Mouse (Mus musculus) adipocyte (in vitro differentiated cells): ENCODE results near the gene Ptger4.

Experiments
- DNase-seq: peaks from one replicate; pipeline ENCODE4 v3.0.0-alpha.2; 2016; ENCODE audit warnings: low spot score

Gene Ptger4

GRCm38 (mm10) chr15:5243959-5244905 is at the start of gene Ptger4:
Gene Ptger4, minus strand, starts transcription at chr15:5244187.
- DNase-seq, result peak; percentile 72

- no peak for DNase-seq
Measured at GRCm38 (mm10) chr15:5288412-5288811, 44.4 kb upstream of the Ptger4 start.

DNA sequence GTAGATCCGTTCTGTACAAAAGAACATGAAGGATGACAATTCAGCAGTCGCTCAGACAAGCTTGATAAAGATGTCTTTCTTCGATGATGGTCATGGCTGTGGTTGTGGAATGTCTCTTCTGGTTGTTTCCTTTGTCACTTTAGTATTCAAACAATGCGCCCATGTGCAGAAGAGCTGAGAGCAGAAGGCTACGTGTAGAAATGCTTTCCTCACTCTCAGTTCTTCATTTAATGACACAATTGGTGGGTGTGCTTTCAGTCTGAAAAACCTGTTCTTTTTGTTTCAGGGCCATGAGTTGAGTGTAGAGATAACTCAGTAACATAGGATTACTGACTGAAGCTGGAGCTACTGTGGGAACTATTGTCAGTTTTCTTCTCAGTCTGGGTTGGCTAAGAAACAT is 43.1 kb upstream of the Ptger4 start:
- no peak for DNase-seq

DNA sequence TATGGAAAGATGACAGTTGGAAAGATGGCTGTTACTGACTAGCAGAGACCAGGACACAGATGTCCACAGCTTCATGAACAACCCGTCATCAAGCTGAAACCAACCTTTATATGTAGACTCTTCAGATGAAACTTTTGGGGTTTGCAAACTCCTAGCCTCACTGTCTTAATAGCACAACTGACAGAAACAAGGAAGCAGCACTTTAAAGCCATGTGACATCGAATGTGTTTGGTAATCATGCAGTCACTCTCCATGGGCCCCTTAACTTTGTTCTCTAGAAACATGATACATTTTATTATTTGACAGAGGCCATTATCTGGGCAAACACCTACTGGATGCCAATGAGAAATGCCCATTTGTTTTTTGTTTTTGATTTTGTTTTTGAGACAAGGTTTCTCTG is 37.3 kb upstream of the Ptger4 start:
- DNase-seq, result no peak

DNA sequence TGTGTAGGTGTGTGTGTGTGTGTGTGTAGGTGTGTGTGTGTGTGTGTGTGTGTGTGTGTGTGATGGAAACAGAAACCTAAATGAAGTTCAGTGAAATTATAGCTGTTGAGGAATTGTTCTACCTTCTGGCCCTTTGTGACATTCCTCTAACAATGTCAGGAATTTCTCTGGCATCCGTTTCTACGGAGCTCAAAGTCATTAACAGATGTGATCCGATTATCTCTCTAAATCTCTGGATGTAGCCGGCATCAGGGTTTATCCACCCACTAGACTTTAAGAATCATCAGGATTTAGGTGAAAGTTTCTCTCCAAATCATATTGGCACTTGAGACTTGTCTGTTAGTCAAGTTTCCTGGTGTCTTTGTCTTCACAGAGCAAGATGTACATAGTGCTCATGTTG is 35.8 kb upstream of the Ptger4 start:
- DNase-seq, result no peak

DNA sequence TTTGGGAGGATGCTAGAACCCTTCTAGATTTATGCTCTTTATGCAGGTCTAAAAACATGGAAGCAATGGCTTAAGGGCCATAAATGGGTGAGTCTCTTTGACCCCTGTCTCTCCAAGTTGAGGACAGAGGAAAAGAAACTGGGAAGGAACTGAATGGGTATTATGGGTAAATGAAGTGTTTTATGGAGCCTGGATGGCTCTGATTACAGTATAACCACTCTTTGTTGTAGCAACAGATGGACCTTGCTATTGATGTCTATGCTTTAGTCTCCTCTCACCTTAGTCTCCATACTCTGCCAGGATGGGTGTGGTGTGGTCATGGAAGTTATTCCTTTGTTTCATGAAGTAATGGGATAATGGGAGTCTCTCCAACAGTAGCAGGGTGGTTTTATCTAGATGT is 34.5 kb upstream of the Ptger4 start:
- DNase-seq, result no peak

DNA sequence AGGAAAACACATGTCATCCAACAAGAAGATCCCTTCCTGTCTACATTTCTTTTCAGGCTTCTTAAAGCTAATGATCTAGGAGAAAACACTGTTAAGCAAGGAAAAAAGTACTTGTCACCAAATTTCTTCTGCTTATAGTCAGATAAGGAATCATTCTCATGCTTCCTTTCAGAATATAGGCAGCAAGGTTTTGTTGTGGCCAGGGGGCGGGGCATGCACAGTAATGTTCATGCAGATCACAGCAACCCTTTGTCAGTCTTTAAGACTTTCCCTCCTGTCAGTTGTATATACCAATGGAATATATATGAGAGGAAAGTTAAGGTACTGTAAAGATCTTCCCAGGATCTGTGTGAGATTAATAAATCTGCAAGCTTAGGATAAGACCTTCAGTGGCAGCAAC is 30.0 kb upstream of the Ptger4 start:
- no peak for DNase-seq

DNA sequence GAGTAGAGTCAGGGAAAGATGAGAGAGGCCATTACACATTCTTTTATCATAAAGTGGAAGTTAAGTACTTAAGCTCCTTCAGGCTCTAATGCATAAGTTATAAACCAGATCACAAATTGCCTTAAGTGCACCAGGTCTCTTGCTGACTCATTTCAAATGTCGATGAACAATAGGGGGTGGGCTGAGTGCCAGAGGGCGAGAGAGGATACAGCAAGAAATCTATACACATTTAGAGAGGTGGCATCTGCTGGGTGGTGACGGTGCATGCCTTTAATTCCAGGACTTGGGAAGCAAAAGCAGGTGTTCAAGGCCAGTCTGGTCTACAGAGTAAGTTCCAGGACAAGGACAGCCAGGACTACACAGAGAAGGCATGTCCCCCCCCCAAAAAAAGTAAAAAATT is 22.1 kb upstream of the Ptger4 start:
- no peak for DNase-seq

DNA sequence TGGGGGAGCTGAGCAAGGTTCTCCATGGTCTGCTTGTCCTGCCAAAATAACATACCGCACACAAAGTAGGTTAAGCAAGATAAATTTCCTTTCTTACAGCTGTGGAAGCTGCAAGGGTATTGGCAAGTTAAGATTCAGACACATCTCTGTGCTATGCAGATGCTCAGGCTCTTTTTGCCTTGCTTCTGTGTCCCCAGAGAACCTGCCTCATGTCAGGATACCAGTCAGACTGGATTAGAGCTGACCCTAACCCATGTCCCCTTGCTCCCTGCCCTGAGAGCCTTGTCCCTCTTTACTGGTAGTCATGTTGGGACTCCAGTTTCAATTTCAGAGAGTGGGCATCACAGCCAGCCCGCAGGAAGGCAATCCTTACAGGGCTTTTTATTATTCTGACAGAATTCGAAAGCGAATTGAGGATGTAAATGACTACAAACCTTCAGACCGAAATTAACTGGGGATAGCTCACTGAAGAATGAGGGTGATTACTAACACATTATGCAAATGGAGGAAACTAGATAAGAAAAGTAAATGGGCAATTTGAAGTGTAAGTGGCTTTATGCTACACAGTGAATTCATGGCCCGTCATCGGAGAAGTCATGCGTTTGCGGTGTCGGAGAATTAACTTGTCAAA is 19.0 kb upstream of the Ptger4 start:
- no peak for DNase-seq

DNA sequence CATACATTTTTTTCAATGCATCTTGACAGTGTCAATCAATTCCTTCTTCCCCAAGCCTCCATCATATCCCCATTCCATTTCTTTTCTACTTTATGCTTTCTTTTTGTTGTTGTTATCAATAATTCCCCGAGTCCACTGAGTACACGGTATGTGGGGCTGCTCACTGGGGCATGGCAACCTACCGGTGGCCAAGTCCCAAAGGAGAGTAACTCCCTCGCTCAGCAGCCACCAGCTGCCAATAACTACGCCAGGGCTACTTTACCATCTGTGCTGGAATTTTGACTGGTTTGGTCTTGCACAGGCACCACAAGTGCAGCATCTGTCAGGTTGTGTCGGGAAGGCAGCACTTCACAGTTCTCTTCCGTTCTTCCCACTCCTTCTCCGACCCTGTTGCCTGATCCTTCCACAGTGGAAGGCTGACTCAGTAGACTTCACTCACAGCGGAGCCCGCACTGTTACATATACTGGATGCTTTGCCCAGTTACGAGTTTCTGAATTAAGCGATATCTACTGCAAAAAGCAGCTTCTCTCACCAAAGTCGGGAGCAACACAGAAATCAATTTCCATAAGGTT is 18.2 kb upstream of the Ptger4 start:
- DNase-seq, result no peak

DNA sequence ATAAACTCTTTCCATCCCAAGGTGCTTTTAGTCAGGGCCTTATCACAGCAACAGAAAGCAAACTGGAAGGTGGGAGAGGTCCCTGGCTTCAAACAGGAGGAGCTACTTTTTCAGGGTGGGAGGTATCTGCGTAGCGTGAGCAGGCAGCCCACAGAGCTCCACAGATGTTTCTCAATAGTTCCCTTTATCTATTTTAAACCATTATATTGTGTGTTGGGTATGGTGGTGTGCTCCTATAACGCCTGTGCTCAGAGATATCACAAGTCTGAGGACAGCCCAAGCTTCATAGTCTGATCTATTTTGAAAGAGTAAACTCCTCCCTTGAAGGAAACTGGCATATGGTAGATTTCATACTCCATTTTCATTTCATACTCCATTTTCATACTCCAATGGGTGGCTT is 17.0 kb upstream of the Ptger4 start:
- no peak for DNase-seq

GRCm38 (mm10) chr15:5260183-5260582 is 16.2 kb upstream of the Ptger4 start:
- no peak for DNase-seq

GRCm38 (mm10) chr15:5250182-5250581 is 6.2 kb upstream of the Ptger4 start:
- no peak for DNase-seq

- no peak for DNase-seq
Measured at GRCm38 (mm10) chr15:5243036-5243958, 690 bp downstream of the Ptger4 start.

GRCm38 (mm10) chr15:5242241-5243035 is 1.5 kb downstream of the Ptger4 start:
- DNase-seq, result no peak

DNA sequence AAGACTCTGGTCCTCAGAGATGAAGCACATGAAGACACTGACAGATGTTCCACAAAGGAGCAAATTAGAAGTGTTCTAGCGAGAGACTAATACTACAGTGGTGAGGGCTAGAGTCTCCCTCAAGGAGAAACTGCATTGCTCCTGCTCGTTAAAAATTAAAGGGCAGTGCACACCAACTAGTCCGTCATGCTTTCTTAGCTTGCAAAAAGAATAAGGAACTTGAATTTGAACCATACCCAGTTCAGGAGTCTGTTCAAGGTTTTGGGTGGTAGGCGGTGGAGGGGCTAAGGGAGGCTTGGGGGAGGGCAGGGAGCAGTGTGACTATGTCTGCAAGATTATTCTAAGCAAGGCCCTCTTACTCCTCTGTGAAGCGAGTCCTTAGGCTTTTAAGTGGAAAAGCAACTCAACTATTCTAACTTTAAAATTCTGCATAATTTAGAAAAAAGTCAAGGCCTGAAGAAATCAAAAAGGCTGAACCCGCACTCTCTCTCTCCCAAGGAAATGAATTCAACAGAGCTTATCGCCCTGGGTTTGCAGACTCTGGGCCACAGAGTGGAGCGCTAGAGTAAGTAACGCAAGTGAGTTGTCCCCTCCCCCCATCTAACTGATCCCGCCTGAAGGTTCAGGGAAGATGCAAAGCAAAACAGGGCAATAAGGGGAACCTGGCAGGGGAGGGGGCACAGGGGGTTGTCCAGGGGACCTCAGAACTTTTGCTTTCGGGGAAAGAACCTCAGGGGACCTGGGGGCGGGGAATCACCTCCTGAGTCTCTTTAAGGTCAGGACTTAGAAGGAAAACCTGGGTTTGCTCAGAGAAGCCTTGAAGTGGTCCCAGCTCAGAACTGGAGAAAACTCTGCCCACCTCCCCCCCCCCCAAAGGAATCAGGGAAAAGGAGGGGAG is 2.4 kb downstream of the Ptger4 start:
- peak; percentile 58 for DNase-seq

GRCm38 (mm10) chr15:5240360-5240759 is 3.6 kb downstream of the Ptger4 start:
- no peak for DNase-seq

- DNase-seq, result no peak
Measured at GRCm38 (mm10) chr15:5239901-5240300, 4.1 kb downstream of the Ptger4 start.

DNA sequence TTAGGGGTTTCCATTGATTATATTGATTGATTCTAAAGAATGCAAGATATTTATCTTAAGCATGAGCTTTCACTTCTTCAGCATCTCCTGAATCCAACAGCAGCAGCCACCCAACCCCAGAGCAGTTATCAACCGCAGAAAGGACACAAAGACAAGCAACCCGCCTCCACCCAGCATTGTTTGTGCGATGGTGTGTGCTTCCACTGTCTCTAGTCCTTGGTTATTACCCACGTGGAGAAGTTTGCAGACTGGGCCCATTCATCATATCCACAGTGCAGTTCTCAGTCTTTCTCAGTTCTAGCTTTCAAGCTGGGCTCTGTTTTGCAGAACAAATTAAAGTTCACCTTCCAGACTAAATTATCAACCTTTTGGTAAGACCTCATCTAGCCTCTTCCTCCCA is 4.6 kb downstream of the Ptger4 start:
- no peak for DNase-seq

GRCm38 (mm10) chr15:5238553-5238952 is 5.4 kb downstream of the Ptger4 start:
- DNase-seq, result no peak
